Mouse (Mus musculus): ENCODE data around the gene Prpf4.

Prpf4 gene

GRCm38 (mm10) chr4:62437256-62437778 lies 28.7 kb downstream of the Prpf4 start:
- ATAC-seq (ENCODE audit: low TSS enrichment): no peak

GRCm38 (mm10) chr4:62437871-62438270 lies 29.3 kb downstream of the Prpf4 start:
- ATAC-seq (ENCODE audit: low TSS enrichment): no peak

- no peak for ATAC-seq (ENCODE audit: low TSS enrichment)
Measured at GRCm38 (mm10) chr4:62439793-62440192, 31.2 kb downstream of the Prpf4 start.

GRCm38 (mm10) chr4:62440544-62440943 lies 31.9 kb downstream of the Prpf4 start:
- no peak for ATAC-seq (ENCODE audit: low TSS enrichment)

- ATAC-seq (ENCODE audit: low TSS enrichment): no peak
Measured at GRCm38 (mm10) chr4:62440986-62441385, 32.4 kb downstream of the Prpf4 start.

- peak; percentile 82 for ATAC-seq (ENCODE audit: low TSS enrichment)
Measured at GRCm38 (mm10) chr4:62454995-62455394, 46.4 kb downstream of the Prpf4 start.

- peak; percentile 96 for ATAC-seq (ENCODE audit: low TSS enrichment)
Measured at GRCm38 (mm10) chr4:62459081-62459480, 50.5 kb downstream of the Prpf4 start.

- ATAC-seq (ENCODE audit: low TSS enrichment): no peak
Measured at GRCm38 (mm10) chr4:62460348-62460747, 51.8 kb downstream of the Prpf4 start.

GRCm38 (mm10) chr4:62463124-62463523 lies 54.5 kb downstream of the Prpf4 start:
- no peak for ATAC-seq (ENCODE audit: low TSS enrichment)

GRCm38 (mm10) chr4:62468158-62468557 lies 59.6 kb downstream of the Prpf4 start:
- no peak for ATAC-seq (ENCODE audit: low TSS enrichment)

- ATAC-seq (ENCODE audit: low TSS enrichment): peak; percentile 91
Measured at GRCm38 (mm10) chr4:62470598-62471051, 62.0 kb downstream of the Prpf4 start, which contains the start of gene Wdr31. Gene Wdr31 (minus strand): TSS chr4:62470896.

- ATAC-seq (ENCODE audit: low TSS enrichment): peak; percentile 87
Measured at GRCm38 (mm10) chr4:62472071-62472470, 63.5 kb downstream of the Prpf4 start.

GRCm38 (mm10) chr4:62475131-62475530 lies 66.5 kb downstream of the Prpf4 start:
- no peak for ATAC-seq (ENCODE audit: low TSS enrichment)

- no peak for ATAC-seq (ENCODE audit: low TSS enrichment)
Measured at GRCm38 (mm10) chr4:62475793-62476192, 67.2 kb downstream of the Prpf4 start.

Data from frontal cortex, adult (tissue).